Comparison of ENCODE assay signal across 8 mouse cellular contexts in the genomic region with DNA sequence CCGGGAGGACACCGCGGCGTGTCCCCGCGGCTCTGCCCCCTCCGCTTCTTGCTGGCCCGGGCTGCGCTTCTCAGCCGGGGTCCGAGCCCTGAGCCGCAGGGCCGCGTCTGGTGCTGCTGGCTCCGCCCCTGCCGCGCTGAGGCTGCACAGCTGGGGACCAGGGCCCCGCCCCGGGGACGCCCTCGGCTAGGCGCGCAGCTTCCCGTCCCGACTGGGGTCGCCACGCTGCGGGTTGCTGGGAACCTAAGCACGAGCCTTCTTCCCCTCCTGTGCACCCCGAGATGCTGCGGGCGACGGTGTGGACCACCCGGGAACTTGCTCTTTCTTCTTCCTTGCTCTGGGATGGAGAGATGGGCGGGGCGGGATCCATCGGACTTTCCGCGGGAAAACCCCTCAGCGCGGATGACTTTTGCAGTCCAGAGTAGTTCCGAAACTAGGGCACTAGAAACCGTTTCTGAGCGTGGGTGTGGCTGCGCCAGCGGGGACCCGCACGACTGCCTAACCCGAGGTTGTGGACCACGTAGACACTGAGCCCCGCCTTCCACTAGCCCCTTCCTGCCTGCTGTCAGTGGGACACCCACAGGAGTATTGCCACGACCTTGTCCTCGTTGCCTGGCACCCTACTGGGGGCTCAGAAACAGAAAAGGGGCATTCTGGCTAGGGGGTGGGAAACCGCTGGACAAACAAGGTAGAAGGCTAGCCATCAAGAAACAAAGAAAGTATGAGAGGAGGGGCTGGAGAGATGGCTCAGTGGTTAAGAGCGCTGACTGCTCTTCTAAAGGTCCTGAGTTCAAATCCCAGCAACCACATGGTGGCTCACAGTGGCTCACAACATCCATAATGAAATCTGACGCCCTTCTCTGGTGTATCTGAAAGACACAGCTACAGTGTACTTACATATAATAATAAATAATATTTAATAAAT. TPM values are rescaled to one million over a fixed set of nuclear protein-coding genes. Genes with fewer than 3 reads are reported as not detected.
DNase-seq lines count a peak whose midpoint lies in the region.

TSS of gene Stx11 (minus strand) at position 148 of the 925 bp plus-strand sequence.

- peak; percentile 89 for DNase-seq in CD4-positive helper T cell, adult 2 months (ENCODE audit: low read depth, low spot score)
- peak; percentile 86 for DNase-seq in adrenal gland, adult 2 months
- DNase-seq in embryo, embryonic 11.5 days (ENCODE audit: low read depth, low spot score), result peak; percentile 50
- peak; percentile 73 for DNase-seq in heart, adult 8-10 months (ENCODE audit: low spot score)
- peak; percentile 17 to 38 for DNase-seq in kidney, adult 8-10 months
- DNase-seq in lung, postnatal 14 days, result peak; percentile 70
- DNase-seq in ovary, postnatal 14 days (ENCODE audit: low spot score), result peak; percentile 21
- DNase-seq in urinary bladder, postnatal 36 days (ENCODE audit: low spot score in 2 of 2), result peak; percentile 51 to 57

RNA-seq across cellular contexts. Expression of gene Stx11, which starts in this region (rescaled TPM):
- 1 to 10 TPM; 8.7 to 8.9 TPM for total RNA-seq in adrenal gland, adult 2 months (2021)
- 5.1 and 11.0 TPM in 2 replicates for polyA plus RNA-seq in adrenal gland, adult 2 months (2012; rRNA removed)
- 1 to 10 TPM; 1.7 to 2.5 (median 2.3) TPM for total RNA-seq in heart, adult 8-10 months (2022)

Comparison
In these comparisons a context has a peak if more than half of its experiments do, and no peak if none do; other contexts are left out.
1. Peak in every context shown above with its lines: DNase-seq.
2. DNase-seq: peak in every context shown above with its lines; median percentile 89 in CD4-positive helper T cell, adult 2 months; 86 in adrenal gland, adult 2 months; 73 in heart, adult 8-10 months; 70 in lung, postnatal 14 days; 54 in urinary bladder, postnatal 36 days; 50 in embryo, embryonic 11.5 days; 28 in kidney, adult 8-10 months; 21 in ovary, postnatal 14 days.